Mouse (Mus musculus): ENCODE data around the gene 1110004F10Rik.

DNA sequence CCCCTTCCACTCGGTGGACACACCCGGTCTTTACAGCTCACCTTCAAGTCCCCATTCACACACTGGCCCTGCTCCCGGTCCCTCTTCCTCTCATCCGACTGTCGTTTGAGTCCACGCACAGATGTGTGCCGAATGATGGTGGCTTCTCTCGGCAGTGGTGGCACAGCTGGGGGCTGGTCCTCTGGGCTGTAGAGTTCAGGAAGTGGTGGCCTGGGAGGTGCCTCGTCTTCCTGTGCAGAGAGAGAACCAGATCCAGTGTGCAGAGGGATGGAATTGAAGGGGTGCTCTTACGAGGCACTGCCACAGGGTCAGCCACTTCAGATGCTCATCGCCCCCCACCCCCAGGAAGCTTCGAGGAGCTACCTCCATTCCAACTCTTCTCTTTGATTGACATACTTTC, 98.0 kb downstream of the 1110004F10Rik start:
- TF ChIP-seq CTCF (conservative IDR thresholded peaks at IDR 0.05; ENCODE audit: low read length), result no peak
- TF ChIP-seq NANOG (IDR thresholded peaks at IDR 0.05; ENCODE audit: borderline replicate concordance, low read length), result no peak

Data from E14TG2a.4 (cell line).